Mouse (Mus musculus) mesoderm, embryonic 11.5 days (tissue): ENCODE measurements around the gene Stambp.
A peak's percentile ranks its signal among the peaks of the same experiment; 100 is the strongest.

Experiments used
- DNase-seq: peaks from one replicate; pipeline ENCODE4 v3.0.0-alpha.2; 2012; ENCODE audit warnings: low read depth, low spot score

Gene Stambp

GRCm38 (mm10) chr6:83568901-83569862 is 3.3 kb downstream of the Stambp start:
- no peak for DNase-seq

GRCm38 (mm10) chr6:83555972-83556371 is 16.6 kb downstream of the Stambp start:
- no peak for DNase-seq

GRCm38 (mm10) chr6:83548346-83548745 is 24.2 kb downstream of the Stambp start:
- DNase-seq: no peak

GRCm38 (mm10) chr6:83545778-83546177 is 26.8 kb downstream of the Stambp start:
- no peak for DNase-seq

- no peak for DNase-seq
Observed at GRCm38 (mm10) chr6:83541756-83542456, 30.6 kb downstream of the Stambp start.

- peak; percentile 49 for DNase-seq
Observed at GRCm38 (mm10) chr6:83540017-83540416, 32.5 kb downstream of the Stambp start.

- no peak for DNase-seq
Observed at GRCm38 (mm10) chr6:83536795-83537059, 35.8 kb downstream of the Stambp start.

GRCm38 (mm10) chr6:83536028-83536794 is 36.3 kb downstream of the Stambp start, which contains the start of gene Actg2:
Gene Actg2 (minus strand): TSS chr6:83536265.
- no peak for DNase-seq

- no peak for DNase-seq
Observed at GRCm38 (mm10) chr6:83532608-83533007, 39.9 kb downstream of the Stambp start.

GRCm38 (mm10) chr6:83523194-83523593 is 49.3 kb downstream of the Stambp start:
- no peak for DNase-seq

- no peak for DNase-seq
Observed at GRCm38 (mm10) chr6:83521784-83522183, 50.7 kb downstream of the Stambp start.

- DNase-seq: no peak
Observed at GRCm38 (mm10) chr6:83518637-83519036, 53.9 kb downstream of the Stambp start.

- no peak for DNase-seq
Observed at GRCm38 (mm10) chr6:83515172-83515571, 57.4 kb downstream of the Stambp start.

GRCm38 (mm10) chr6:83512495-83512894 is 60.0 kb downstream of the Stambp start:
- DNase-seq: peak; percentile 61

- DNase-seq: no peak
Observed at GRCm38 (mm10) chr6:83510210-83510609, 62.3 kb downstream of the Stambp start.

GRCm38 (mm10) chr6:83509442-83509841 is 63.1 kb downstream of the Stambp start:
- no peak for DNase-seq

- DNase-seq: no peak
Observed at GRCm38 (mm10) chr6:83507168-83507546, 65.4 kb downstream of the Stambp start.

GRCm38 (mm10) chr6:83506258-83507167 is 66.0 kb downstream of the Stambp start, which contains the start of gene Dguok:
Gene Dguok (minus strand): TSS chr6:83506969.
- peak; percentile 99 for DNase-seq

- DNase-seq: no peak
Observed at GRCm38 (mm10) chr6:83505554-83505953, 67.0 kb downstream of the Stambp start.

- no peak for DNase-seq
Observed at GRCm38 (mm10) chr6:83503361-83503760, 69.2 kb downstream of the Stambp start.

- no peak for DNase-seq
Observed at GRCm38 (mm10) chr6:83502656-83503055, 69.9 kb downstream of the Stambp start.
